Mouse (Mus musculus) frontal cortex, postnatal 25 days (tissue): ENCODE results near the gene Slc38a11.

Experiments
- DNase-seq, 2 experiments: peaks; one replicate each; pipeline ENCODE4 v3.0.0; 2022; ENCODE audit warnings: low spot score in 2 of 2

The Slc38a11 gene

GRCm38 (mm10) chr2:65363828-65364497 lies at the start of gene Slc38a11:
Gene Slc38a11 (minus strand): TSS chr2:65364034.
- no peak for DNase-seq

- no peak for DNase-seq
Observed at GRCm38 (mm10) chr2:65407110-65407509, 43.3 kb upstream of the Slc38a11 start.

GRCm38 (mm10) chr2:65405407-65405806 lies 41.6 kb upstream of the Slc38a11 start:
- DNase-seq = no peak

GRCm38 (mm10) chr2:65402001-65402400 lies 38.2 kb upstream of the Slc38a11 start:
- DNase-seq = no peak

- no peak for DNase-seq
Observed at GRCm38 (mm10) chr2:65399938-65400337, 36.1 kb upstream of the Slc38a11 start.

- no peak for DNase-seq
Observed at GRCm38 (mm10) chr2:65396128-65396527, 32.3 kb upstream of the Slc38a11 start.

- DNase-seq = no peak
Observed at GRCm38 (mm10) chr2:65393061-65393460, 29.2 kb upstream of the Slc38a11 start.

- no peak for DNase-seq
Observed at GRCm38 (mm10) chr2:65391322-65391721, 27.5 kb upstream of the Slc38a11 start.

GRCm38 (mm10) chr2:65384815-65385214 lies 21.0 kb upstream of the Slc38a11 start:
- DNase-seq = no peak

- DNase-seq = no peak
Observed at GRCm38 (mm10) chr2:65382485-65382884, 18.7 kb upstream of the Slc38a11 start.

GRCm38 (mm10) chr2:65378425-65378824 lies 14.6 kb upstream of the Slc38a11 start:
- DNase-seq = no peak

GRCm38 (mm10) chr2:65374410-65374809 lies 10.6 kb upstream of the Slc38a11 start:
- no peak for DNase-seq

- no peak for DNase-seq
Observed at GRCm38 (mm10) chr2:65373076-65373475, 9.2 kb upstream of the Slc38a11 start.

- no peak for DNase-seq
Observed at GRCm38 (mm10) chr2:65360736-65361475, 2.9 kb downstream of the Slc38a11 start.

- DNase-seq = no peak
Observed at GRCm38 (mm10) chr2:65347367-65347766, 16.5 kb downstream of the Slc38a11 start.

- DNase-seq = no peak
Observed at GRCm38 (mm10) chr2:65346915-65347314, 16.9 kb downstream of the Slc38a11 start.

GRCm38 (mm10) chr2:65346037-65346436 lies 17.8 kb downstream of the Slc38a11 start:
- DNase-seq = no peak

GRCm38 (mm10) chr2:65342057-65342456 lies 21.8 kb downstream of the Slc38a11 start:
- no peak for DNase-seq

GRCm38 (mm10) chr2:65340839-65341238 lies 23.0 kb downstream of the Slc38a11 start:
- no peak for DNase-seq

GRCm38 (mm10) chr2:65337378-65338140 lies 26.3 kb downstream of the Slc38a11 start:
- peak; percentile 18 to 23 for DNase-seq

- DNase-seq = no peak
Observed at GRCm38 (mm10) chr2:65336608-65337007, 27.2 kb downstream of the Slc38a11 start.

- no peak for DNase-seq
Observed at GRCm38 (mm10) chr2:65334091-65334490, 29.7 kb downstream of the Slc38a11 start.
